Mouse (Mus musculus) stomach, embryonic 15.5 days (tissue): ENCODE measurements around the gene Trmt11. TPM values are rescaled to one million over a fixed set of nuclear protein-coding genes. Genes with fewer than 3 reads are reported as not detected.

Experiments used
- ATAC-seq: fragments of 200-750 bp; cut with Nextera tagmentation; 2 replicates; pipeline ENCODE4 v1.8.0; 2017; ENCODE audit warnings: low read depth, moderate number of reproducible peaks, moderate TSS enrichment; ENCODE audit not compliant: insufficient read depth, low FRiP score
- H3K27ac ChIP-seq: fragments of 300-500 bp; sonication (generic); 2 replicates; pipeline ENCODE4 v1.5.1; 2015; ENCODE audit warnings: mild to moderate bottlenecking, inconsistent platforms
- H3K27me3 ChIP-seq: fragments of 300-500 bp; sonication (generic); replicated peaks from 2 replicates; pipeline ENCODE4 v1.6.1; 2015; ENCODE audit warnings: inconsistent platforms
- H3K36me3 ChIP-seq: fragments of 300-500 bp; sonication (generic); 2 replicates; pipeline ENCODE4 v1.6.1; 2015; ENCODE audit warnings: inconsistent platforms
- H3K4me1 ChIP-seq: fragments of 300-500 bp; sonication (generic); 2 replicates; pipeline ENCODE4 v1.6.1; 2015; ENCODE audit warnings: inconsistent platforms
- H3K4me2 ChIP-seq: fragments of 300-500 bp; sonication (generic); 2 replicates; pipeline ENCODE4 v1.6.1; 2015; ENCODE audit warnings: mild to moderate bottlenecking, inconsistent platforms
- H3K4me3 ChIP-seq: fragments of 300-500 bp; sonication (generic); replicated peaks from 2 replicates; pipeline ENCODE4 v1.5.1; 2015; ENCODE audit warnings: inconsistent platforms
- H3K9ac ChIP-seq: fragments of 300-500 bp; sonication (generic); 2 replicates; pipeline ENCODE4 v1.6.1; 2015; ENCODE audit warnings: inconsistent platforms
- H3K9me3 ChIP-seq: fragments of 300-500 bp; sonication (generic); 2 replicates; pipeline ENCODE4 v1.6.1; 2016; ENCODE audit warnings: inconsistent platforms
- WGBS: fragments of 180-500 bp; shearing (Covaris S2); methylation state at CpG from one replicate; pipeline ENCODE4 v1.1.7; 2015; 5-methylcytosine and 5-hydroxymethylcytosine counted together
- polyA plus RNA-seq: library from polyadenylated mRNA; unstranded; fragments of >200 nt; fragmentation: Nextera tagmentation; extraction: Ambion mirVana; gene quantifications from 2 replicates; pipeline ENCODE4 v1.2.1, GENCODE M21; 2015

Gene Trmt11
- polyA plus RNA-seq, 1 experiment from 2014 or later: 24.7 TPM

DNA sequence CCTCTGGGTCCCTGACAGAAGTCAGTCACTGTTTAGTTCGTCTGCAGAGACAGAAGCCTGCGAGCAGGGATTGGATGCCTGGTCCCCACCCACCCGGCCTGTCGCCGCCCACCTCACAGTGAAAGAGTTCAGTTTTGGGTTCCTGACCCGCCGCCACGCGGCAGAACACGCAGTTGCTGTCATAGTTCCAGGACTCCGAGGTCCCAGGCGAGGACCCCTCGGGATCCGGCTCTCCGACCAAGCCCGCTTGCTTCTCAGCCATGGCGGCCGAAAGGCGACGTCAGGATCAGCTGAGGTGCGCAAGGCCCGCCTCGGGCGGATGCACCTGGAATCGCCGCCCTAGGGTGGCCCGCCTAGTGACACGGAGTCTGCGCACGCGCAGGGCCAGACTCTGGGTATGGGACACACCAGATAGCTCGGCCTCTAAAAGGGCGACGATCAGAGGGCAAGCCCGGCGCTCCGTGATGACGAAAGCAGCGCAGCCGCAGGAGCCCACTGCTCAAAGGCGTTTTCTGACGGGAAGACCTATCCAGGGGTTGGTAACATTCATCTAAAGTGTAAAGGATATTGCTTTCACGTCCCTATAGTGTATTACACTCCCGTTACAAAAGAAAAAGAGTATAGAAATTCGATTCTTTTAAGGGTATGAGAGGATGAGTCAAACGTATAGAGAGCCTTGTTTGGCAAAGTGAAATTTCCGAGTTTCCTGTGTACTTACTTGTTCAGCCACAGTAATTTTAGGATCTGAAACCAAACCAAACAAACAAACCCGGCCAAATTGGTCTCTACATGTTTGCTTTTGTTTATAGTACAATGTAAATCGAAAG, 17.8 kb upstream of the Trmt11 start:
- under 1% methylated on average over 49 of the region's 49 CpGs for WGBS
- peak overlapping the region; percentile 63 for H3K4me3 ChIP-seq
- peak overlapping the region; percentile 25 for H3K9ac ChIP-seq
- ATAC-seq: peak; percentile 100
- no peaks in the 10 kb centered on the region for H3K27me3 ChIP-seq
- H3K9me3 ChIP-seq: no peaks in the 10 kb centered on the region
- H3K36me3 ChIP-seq: no peaks in the 10 kb centered on the region
- peak overlapping the region; percentile 73 for H3K4me2 ChIP-seq
- no peaks in the 10 kb centered on the region for H3K4me1 ChIP-seq
- H3K27ac ChIP-seq: peak overlapping the region; percentile 92

- 73% methylated on average over 4 of the region's 4 CpGs for WGBS
- ATAC-seq: no peak
Measured at GRCm38 (mm10) chr10:30613039-30613438, 12.5 kb upstream of the Trmt11 start.

GRCm38 (mm10) chr10:30609614-30610013, 9.1 kb upstream of the Trmt11 start:
- no peak overlapping the region for H3K4me3 ChIP-seq
- H3K27me3 ChIP-seq: no peaks in the 10 kb centered on the region
- no peaks in the 10 kb centered on the region for H3K9me3 ChIP-seq
- no peaks in the 10 kb centered on the region for H3K36me3 ChIP-seq
- no peak overlapping the region for H3K4me2 ChIP-seq
- no peak overlapping the region for H3K9ac ChIP-seq
- no peaks in the 10 kb centered on the region for H3K4me1 ChIP-seq
- no peak overlapping the region for H3K27ac ChIP-seq
- no peak for ATAC-seq

More at GRCm38 (mm10) chr10:30613039-30613438, 12.5 kb upstream of the Trmt11 start:
- no peaks in the 10 kb centered on the region for H3K27me3 ChIP-seq
- no peaks in the 10 kb centered on the region for H3K36me3 ChIP-seq
- H3K4me1 ChIP-seq: no peaks in the 10 kb centered on the region
- H3K27ac ChIP-seq: no peak overlapping the region
- no peak overlapping the region for H3K9ac ChIP-seq
- no peaks in the 10 kb centered on the region for H3K9me3 ChIP-seq
- H3K4me3 ChIP-seq: no peak overlapping the region
- no peak overlapping the region for H3K4me2 ChIP-seq

DNA sequence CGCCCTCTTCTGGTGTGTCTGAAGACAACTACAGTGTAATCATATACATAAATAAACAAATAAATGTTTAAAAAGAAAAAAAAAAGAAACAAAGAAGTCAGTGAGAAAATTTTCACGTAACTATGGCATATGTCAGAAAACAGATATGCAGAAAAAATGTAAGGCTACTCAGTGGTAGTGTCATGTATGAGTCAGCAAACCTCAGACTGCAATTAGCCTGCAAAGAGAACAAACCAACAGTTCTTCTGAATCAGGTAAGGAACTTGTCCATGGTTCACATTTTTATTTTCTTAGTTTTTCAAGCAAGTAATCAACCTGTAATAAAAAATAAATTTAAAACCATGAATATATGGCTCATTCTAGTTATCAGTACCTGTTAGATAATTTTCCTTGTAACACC, 7.6 kb upstream of the Trmt11 start:
- 62% methylated on average over 2 of the region's 2 CpGs for WGBS
- no peak overlapping the region for H3K4me3 ChIP-seq
- no peaks in the 10 kb centered on the region for H3K27me3 ChIP-seq
- no peaks in the 10 kb centered on the region for H3K9me3 ChIP-seq
- no peak overlapping the region for H3K4me2 ChIP-seq
- no peak for ATAC-seq
- H3K9ac ChIP-seq: no peak overlapping the region
- H3K27ac ChIP-seq: no peak overlapping the region
- H3K36me3 ChIP-seq: no peaks in the 10 kb centered on the region
- no peaks in the 10 kb centered on the region for H3K4me1 ChIP-seq

DNA sequence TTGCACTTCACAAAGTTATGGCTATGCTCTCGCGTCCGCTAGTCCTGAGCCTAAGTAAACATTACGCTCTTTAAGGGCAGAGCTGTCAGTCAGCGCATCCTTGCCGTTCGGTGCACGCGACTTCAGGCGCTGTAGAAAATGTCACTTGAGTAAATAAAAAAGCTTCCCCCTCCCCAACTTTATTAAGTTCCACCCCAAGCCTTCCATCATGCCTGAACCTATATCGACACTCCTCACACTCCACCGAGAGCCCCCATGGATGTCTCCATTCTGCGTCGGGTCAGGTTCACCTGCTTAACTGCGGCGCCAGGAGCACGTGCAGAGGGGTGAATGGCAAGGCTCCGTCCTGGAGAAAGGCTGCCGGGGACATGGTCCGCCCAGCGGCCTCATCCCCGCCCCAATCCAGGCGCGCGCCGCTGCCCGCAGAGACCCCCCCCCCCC, 435 bp downstream of the Trmt11 start:
- H3K9me3 ChIP-seq: no peaks in the 10 kb centered on the region
- H3K36me3 ChIP-seq: peaks cover under 1% of the 10 kb centered on the region; the same call in 1 of the 2 replicates
- peak overlapping the region; percentile 55 for H3K9ac ChIP-seq
- peaks cover 7% of the 10 kb centered on the region; the same call in 1 of the 2 replicates for H3K4me1 ChIP-seq
- H3K4me2 ChIP-seq: peak overlapping the region; percentile 62
- no peaks in the 10 kb centered on the region for H3K27me3 ChIP-seq
- peak; percentile 81; the same call in 1 of the 2 replicates for ATAC-seq
- peak overlapping the region; percentile 80 for H3K4me3 ChIP-seq
- peak overlapping the region; percentile 76 for H3K27ac ChIP-seq
- 0% methylated on average over 27 of the region's 27 CpGs for WGBS

DNA sequence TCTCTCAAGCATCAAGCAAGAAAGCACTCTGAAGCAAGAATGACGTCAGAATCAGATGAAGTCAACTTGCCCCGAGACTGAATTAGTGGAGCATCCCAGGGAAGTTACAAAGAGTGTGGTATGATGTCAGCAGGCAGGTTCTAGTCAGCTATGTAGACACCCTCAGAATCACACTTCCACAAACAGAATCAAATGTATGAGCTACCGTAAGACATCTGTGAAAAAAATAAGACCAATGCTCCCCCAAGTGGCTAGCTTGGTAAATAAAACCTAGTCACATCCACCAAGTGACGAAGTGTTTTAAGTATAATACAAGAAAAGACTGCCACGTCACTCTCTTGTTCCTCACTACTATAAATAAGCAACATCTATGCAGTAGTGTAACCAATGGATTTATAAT, 13.5 kb downstream of the Trmt11 start:
- no peaks in the 10 kb centered on the region for H3K4me1 ChIP-seq
- no peak for ATAC-seq
- no peak overlapping the region for H3K27ac ChIP-seq
- no peak overlapping the region for H3K4me3 ChIP-seq
- no peak overlapping the region for H3K9ac ChIP-seq
- H3K27me3 ChIP-seq: no peaks in the 10 kb centered on the region
- 63% methylated on average over 5 of the region's 5 CpGs for WGBS
- no peaks in the 10 kb centered on the region for H3K9me3 ChIP-seq
- no peak overlapping the region for H3K4me2 ChIP-seq
- H3K36me3 ChIP-seq: peaks cover 2% of the 10 kb centered on the region; the same call in 1 of the 2 replicates

DNA sequence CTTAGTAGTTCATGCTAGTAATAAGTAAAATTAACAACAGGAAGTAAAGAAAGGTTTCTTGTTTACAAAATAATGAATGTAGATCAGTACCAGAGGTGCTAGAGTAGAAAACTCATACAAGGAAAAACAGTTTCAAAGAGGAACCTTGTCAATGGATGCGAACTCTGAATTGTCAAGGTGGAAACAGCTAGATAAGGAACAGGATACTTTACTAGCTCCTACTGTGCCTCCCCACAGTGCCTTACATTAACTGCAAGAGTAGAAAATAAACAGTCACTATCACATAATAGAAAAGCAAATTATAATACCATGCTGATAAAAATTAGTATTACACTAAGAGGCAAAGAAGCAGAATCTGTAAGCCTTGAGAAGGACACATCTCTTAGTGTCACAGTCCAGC, 14.9 kb downstream of the Trmt11 start:
- ATAC-seq: no peak
- Histone ChIP-seq H3K4me2 (no peak overlapping the region), H3K9ac (no peak overlapping the region), H3K9me3 (no peaks in the 10 kb centered on the region), H3K36me3 (peaks cover 2% of the 10 kb centered on the region; the same call in 1 of the 2 replicates), H3K4me1 (no peaks in the 10 kb centered on the region), H3K27me3 (no peaks in the 10 kb centered on the region), H3K4me3 (no peak overlapping the region), H3K27ac (no peak overlapping the region)
- WGBS: 92% methylated on average over 1 of the region's 1 CpGs

DNA sequence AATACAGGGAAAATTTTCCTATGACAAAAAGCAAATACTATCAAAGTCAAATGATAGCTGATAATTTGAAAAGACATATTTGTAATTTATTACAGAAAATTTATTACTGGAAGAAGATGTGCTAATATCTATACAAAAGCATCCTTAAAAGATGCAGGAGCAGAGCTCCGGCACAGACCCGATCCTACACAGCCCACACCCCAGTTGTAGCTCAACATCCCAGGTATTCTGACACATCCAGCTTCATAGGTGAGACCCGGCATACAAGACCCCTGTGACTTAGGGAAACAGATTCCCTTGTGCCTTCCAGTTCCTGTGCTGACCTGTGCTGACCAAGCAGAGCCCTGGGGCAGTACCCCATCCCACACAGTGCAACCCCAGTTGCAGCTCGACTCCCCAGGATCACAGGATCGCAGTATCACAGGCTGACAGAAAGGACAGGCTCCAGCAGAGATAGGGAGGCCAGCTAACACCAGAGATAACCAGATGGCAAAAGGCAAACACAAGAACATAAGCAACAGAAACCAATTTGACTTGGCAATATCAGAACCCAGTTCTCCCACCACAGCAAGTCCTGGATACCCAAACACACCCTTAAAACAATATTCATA, 22.8 kb downstream of the Trmt11 start:
- Histone ChIP-seq H3K27me3 (no peaks in the 10 kb centered on the region), H3K4me3 (no peak overlapping the region), H3K4me1 (no peaks in the 10 kb centered on the region), H3K9ac (no peak overlapping the region), H3K9me3 (no peaks in the 10 kb centered on the region), H3K27ac (no peak overlapping the region), H3K36me3 (no peaks in the 10 kb centered on the region; the same call in 1 of the 2 replicates), H3K4me2 (no peak overlapping the region)
- peak; percentile 43; the same call in 1 of the 2 replicates for ATAC-seq
- 90% methylated on average over 5 of the region's 5 CpGs for WGBS

DNA sequence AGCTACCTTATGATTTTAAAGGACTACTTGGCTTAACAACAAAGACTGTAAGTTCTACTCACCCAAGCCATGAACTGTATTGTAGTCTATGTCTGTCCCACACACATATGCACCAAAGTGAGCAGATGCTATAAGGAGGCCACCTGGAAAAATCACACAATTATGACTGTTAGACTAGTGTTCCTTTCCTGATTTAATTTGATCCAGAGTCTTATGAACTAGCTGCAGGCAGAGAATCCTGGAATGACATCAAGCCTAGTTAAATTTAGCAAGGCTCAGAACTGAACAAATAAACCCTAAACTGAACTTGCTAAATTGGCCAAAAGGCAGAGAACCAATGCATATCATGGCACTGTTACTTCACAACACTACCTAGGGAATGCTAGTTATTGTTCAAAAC, 34.2 kb downstream of the Trmt11 start:
- H3K4me1 ChIP-seq: no peaks in the 10 kb centered on the region
- H3K27me3 ChIP-seq: no peaks in the 10 kb centered on the region
- H3K4me3 ChIP-seq: no peak overlapping the region
- 0 out of 2 replicates have a peak, but pooled peaks cover 10% of the 10 kb centered on the region for H3K36me3 ChIP-seq
- H3K4me2 ChIP-seq: no peak overlapping the region
- H3K9me3 ChIP-seq: no peaks in the 10 kb centered on the region
- H3K9ac ChIP-seq: no peak overlapping the region
- ATAC-seq: no peak
- no peak overlapping the region for H3K27ac ChIP-seq

DNA sequence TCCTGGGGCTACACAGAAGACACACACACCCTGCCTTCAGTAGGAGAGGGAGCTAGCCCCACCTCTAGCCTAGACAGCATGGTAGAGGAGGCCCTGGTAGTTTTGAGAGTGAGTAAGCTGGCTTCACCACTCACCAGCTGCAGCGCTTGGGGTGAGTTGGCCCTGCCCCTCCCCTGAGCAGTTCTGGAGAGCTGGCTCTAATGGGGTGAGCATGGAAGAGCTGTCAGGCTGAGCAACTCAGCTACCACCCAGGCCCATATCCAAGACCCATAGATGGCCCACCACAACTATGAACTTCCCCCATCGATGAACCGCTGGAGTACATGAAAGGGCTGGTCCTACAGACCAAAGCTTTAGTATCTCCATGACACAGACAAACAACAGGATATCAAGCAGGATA, 35.9 kb downstream of the Trmt11 start:
- H3K36me3 ChIP-seq: 0 out of 2 replicates have a peak, but pooled peaks cover 10% of the 10 kb centered on the region
- no peaks in the 10 kb centered on the region for H3K9me3 ChIP-seq
- H3K27ac ChIP-seq: no peak overlapping the region
- no peaks in the 10 kb centered on the region for H3K27me3 ChIP-seq
- 93% methylated on average over 3 of the region's 3 CpGs for WGBS
- H3K4me2 ChIP-seq: no peak overlapping the region
- H3K4me3 ChIP-seq: no peak overlapping the region
- no peaks in the 10 kb centered on the region for H3K4me1 ChIP-seq
- no peak for ATAC-seq
- no peak overlapping the region for H3K9ac ChIP-seq

DNA sequence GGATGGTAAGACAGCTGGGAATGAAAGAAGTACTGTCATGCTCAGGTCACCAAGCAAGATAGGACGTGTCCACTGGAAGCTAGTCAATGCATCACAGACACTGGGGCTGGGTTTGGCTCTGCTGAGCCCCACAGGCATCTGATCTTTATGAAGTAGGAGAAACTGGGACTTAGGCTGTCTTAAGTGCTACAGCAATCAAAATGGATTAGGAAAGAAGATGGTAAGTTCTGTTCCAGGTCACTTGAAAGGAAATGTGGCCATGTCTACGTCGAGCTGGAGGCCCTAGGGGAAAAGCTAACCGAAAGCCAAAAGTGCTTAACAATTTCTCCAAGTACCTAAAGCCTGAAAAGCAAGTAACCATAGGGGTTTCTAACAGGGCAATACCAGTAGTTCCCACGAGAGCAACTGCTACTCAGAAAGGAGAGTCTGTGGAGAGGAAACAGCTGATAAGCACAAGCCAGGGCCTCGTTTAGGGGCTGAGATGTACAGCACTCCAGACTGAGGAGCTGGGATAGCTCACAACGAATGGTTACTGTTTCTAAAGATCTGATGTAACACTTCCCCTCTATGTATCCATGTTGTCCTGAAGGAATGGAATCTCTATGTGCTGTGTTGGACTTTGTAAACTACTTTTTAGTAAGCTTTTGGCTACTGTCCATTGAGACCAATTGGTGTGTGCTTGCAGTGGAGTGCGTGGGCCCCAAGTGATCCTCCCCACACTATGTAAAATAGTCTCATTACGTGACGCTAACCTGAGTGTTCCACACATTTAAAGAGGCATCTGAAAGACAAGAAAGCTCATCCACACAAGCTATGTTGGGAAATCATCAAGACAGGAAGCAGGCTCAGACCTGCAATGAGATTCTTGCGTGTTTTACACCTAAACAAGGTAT, 44.6 kb downstream of the Trmt11 start:
- Histone ChIP-seq H3K27me3 (no peaks in the 10 kb centered on the region), H3K27ac (no peak overlapping the region), H3K4me3 (no peak overlapping the region), H3K9ac (no peak overlapping the region), H3K4me1 (no peaks in the 10 kb centered on the region), H3K36me3 (peaks cover 6% of the 10 kb centered on the region), H3K9me3 (no peaks in the 10 kb centered on the region), H3K4me2 (no peak overlapping the region)
- 89% methylated on average over 11 of the region's 11 CpGs for WGBS
- ATAC-seq: no peak
